Mouse (Mus musculus) MEL (cell line): ENCODE measurements around the gene Prss46. TPM values are rescaled to one million over a fixed set of nuclear protein-coding genes. Genes with fewer than 3 reads are reported as not detected.

ENCODE experiments used
- DNase-seq: peaks from one replicate; pipeline ENCODE4 v3.0.0; 2011; ENCODE audit warnings: low read depth, low spot score
- H3K27ac ChIP-seq: 2 replicates; pipeline ENCODE4 v1.5.1; 2012; ENCODE audit warnings: low read depth, mild to moderate bottlenecking, control low read depth, low read length, moderate library complexity; ENCODE audit not compliant: control insufficient read depth
- H3K27me3 ChIP-seq, 2 experiments: fragments of 150-350 bp in 1 of 2; sonication (generic) in 1 of 2; 2 replicates each; pipeline ENCODE4 v1.6.1; 2012; ENCODE audit warnings: low read length in 2 of 2, mild to moderate bottlenecking in 2 of 2, improper control_type of control experiment in 1 of 2, moderate library complexity in 1 of 2; ENCODE audit not compliant: insufficient read depth in 2 of 2, control insufficient read depth in 1 of 2
- H3K36me3 ChIP-seq, 2 experiments: 2 replicates each; pipeline ENCODE4 v1.6.1; 2012 to 2014; ENCODE audit warnings: low read length in 2 of 2, improper control_type of control experiment in 1 of 2, inconsistent platforms in 1 of 2, mild to moderate bottlenecking in 1 of 2; ENCODE audit not compliant: insufficient read depth in 2 of 2, control insufficient read depth in 1 of 2
- H3K4me1 ChIP-seq, 2 experiments: fragments of 150-350 bp in 1 of 2; sonication (generic) in 1 of 2; 2 replicates each; pipeline ENCODE4 v1.6.1; 2012; ENCODE audit warnings: low read length in 2 of 2, improper control_type of control experiment in 1 of 2, mild to moderate bottlenecking in 1 of 2; ENCODE audit not compliant: insufficient read depth in 2 of 2, control insufficient read depth in 1 of 2
- H3K4me3 ChIP-seq, 2 experiments: fragments of 150-350 bp in 1 of 2; sonication (generic) in 1 of 2; 2 replicates each; pipeline ENCODE4 v1.5.1; 2012; ENCODE audit warnings: low read depth in 2 of 2, low read length in 2 of 2, mild to moderate bottlenecking in 2 of 2, moderate library complexity in 2 of 2, control low read depth in 1 of 2, improper control_type of control experiment in 1 of 2; ENCODE audit not compliant: control insufficient read depth in 1 of 2, insufficient read depth in 1 of 2
- H3K79me2 ChIP-seq: 2 replicates; pipeline ENCODE4 v1.6.1; 2012; ENCODE audit warnings: mild to moderate bottlenecking, low read length, moderate library complexity; ENCODE audit not compliant: control insufficient read depth, poor library complexity, insufficient read depth
- H3K9ac ChIP-seq: 2 replicates; pipeline ENCODE4 v1.6.1; 2012; ENCODE audit warnings: low read depth, mild to moderate bottlenecking, control low read depth, low read length, moderate library complexity; ENCODE audit not compliant: control insufficient read depth, poor library complexity, severe bottlenecking
- H3K9me3 ChIP-seq: fragments of 150-350 bp; sonication (generic); replicated peaks from 2 replicates; pipeline ENCODE4 v1.6.1; 2012; ENCODE audit warnings: mild to moderate bottlenecking, low read length, improper control_type of control experiment, moderate library complexity; ENCODE audit not compliant: insufficient read depth
- BHLHE40 ChIP-seq: IDR thresholded peaks from 2 replicates; pipeline ENCODE4 v1.6.1; 2012; ENCODE audit warnings: low read depth, mild to moderate bottlenecking, inconsistent platforms, low read length, improper control_type of control experiment, borderline replicate concordance
- CHD2 ChIP-seq: IDR thresholded peaks from 2 replicates; pipeline ENCODE4 v1.6.1; 2011; ENCODE audit warnings: low read length, improper control_type of control experiment
- E2F4 ChIP-seq: IDR thresholded peaks from 2 replicates; pipeline ENCODE4 v1.6.1; 2011; ENCODE audit warnings: low read depth, low read length, improper control_type of control experiment, borderline replicate concordance
- EP300 ChIP-seq, 2 experiments: IDR thresholded peaks; 2 replicates each; pipeline ENCODE4 v1.6.1; 2011; ENCODE audit warnings: improper control_type of control experiment in 2 of 2, low read length in 2 of 2, low read depth in 1 of 2, mild to moderate bottlenecking in 1 of 2
- ETS1 ChIP-seq: IDR thresholded peaks from 2 replicates; pipeline ENCODE4 v1.6.1; 2012; ENCODE audit warnings: low read depth, mild to moderate bottlenecking, inconsistent platforms, low read length, improper control_type of control experiment, moderate library complexity
- JUND ChIP-seq: IDR thresholded peaks from 2 replicates; pipeline ENCODE4 v1.6.1; 2011; ENCODE audit warnings: low read depth, mild to moderate bottlenecking, improper control_type of control experiment, low read length
- KAT2A ChIP-seq: conservative IDR thresholded peaks from 2 replicates; pipeline ENCODE4 v1.6.1; 2012; ENCODE audit warnings: low read depth, low read length, improper control_type of control experiment, inconsistent platforms
- MAX ChIP-seq: IDR thresholded peaks from 2 replicates; pipeline ENCODE4 v1.6.1; 2011; ENCODE audit warnings: low read length, improper control_type of control experiment
- MAZ ChIP-seq: IDR thresholded peaks from 2 replicates; pipeline ENCODE4 v1.6.1; 2012; ENCODE audit warnings: low read depth, mild to moderate bottlenecking, inconsistent platforms, low read length, improper control_type of control experiment
- MEF2A ChIP-seq: IDR thresholded peaks from 2 replicates; pipeline ENCODE4 v1.6.1; 2014; ENCODE audit warnings: low read depth, mild to moderate bottlenecking, inconsistent platforms, low read length, improper control_type of control experiment; ENCODE audit not compliant: poor library complexity, insufficient replicate concordance, severe bottlenecking; ENCODE audit errors: extremely low read depth
- MYB ChIP-seq: IDR thresholded peaks from 2 replicates; pipeline ENCODE4 v1.6.1; 2011; ENCODE audit warnings: mild to moderate bottlenecking, low read depth, low read length, improper control_type of control experiment
- NRF1 ChIP-seq: IDR thresholded peaks from 2 replicates; pipeline ENCODE4 v1.6.1; 2014; ENCODE audit warnings: low read depth, mild to moderate bottlenecking, inconsistent platforms, low read length, improper control_type of control experiment, moderate library complexity; ENCODE audit not compliant: poor library complexity, insufficient read depth, severe bottlenecking
- POLR2AphosphoS2 ChIP-seq: IDR thresholded peaks from 2 replicates; pipeline ENCODE4 v1.6.1; 2011; ENCODE audit warnings: low read length, improper control_type of control experiment
- POLR2AphosphoS5 ChIP-seq: IDR thresholded peaks from 2 replicates; pipeline ENCODE4 v1.6.1; 2012; ENCODE audit warnings: low read depth, borderline replicate concordance, mild to moderate bottlenecking, inconsistent platforms, low read length, moderate library complexity, mixed read lengths
- SMC3 ChIP-seq: IDR thresholded peaks from 2 replicates; pipeline ENCODE4 v1.6.1; 2011; ENCODE audit warnings: low read depth, low read length, improper control_type of control experiment
- TAL1 ChIP-seq: IDR thresholded peaks from 2 replicates; pipeline ENCODE4 v1.6.1; 2012; ENCODE audit warnings: mild to moderate bottlenecking, inconsistent platforms, low read length, moderate library complexity, mixed read lengths
- UBTF ChIP-seq: IDR thresholded peaks from 2 replicates; pipeline ENCODE4 v1.6.1; 2012; ENCODE audit warnings: low read depth, mild to moderate bottlenecking, inconsistent platforms, low read length, improper control_type of control experiment, moderate library complexity, borderline replicate concordance; ENCODE audit not compliant: insufficient read depth
- USF1 ChIP-seq: IDR thresholded peaks from 2 replicates; pipeline ENCODE4 v1.6.1; 2014; ENCODE audit warnings: low read depth, mild to moderate bottlenecking, inconsistent platforms, low read length, improper control_type of control experiment, moderate library complexity
- USF2 ChIP-seq, 2 experiments: IDR thresholded peaks; 2 replicates each; pipeline ENCODE4 v1.6.1; 2011 to 2012; ENCODE audit warnings: improper control_type of control experiment in 2 of 2, low read length in 2 of 2, borderline replicate concordance in 1 of 2, inconsistent platforms in 1 of 2, low read depth in 1 of 2, mild to moderate bottlenecking in 1 of 2; ENCODE audit not compliant: insufficient read depth in 1 of 2
- ZC3H11A ChIP-seq: IDR thresholded peaks from 2 replicates; pipeline ENCODE4 v1.6.1; 2012; ENCODE audit warnings: low read depth, mild to moderate bottlenecking, inconsistent platforms, low read length, improper control_type of control experiment
- ZKSCAN1 ChIP-seq: IDR thresholded peaks from 2 replicates; pipeline ENCODE4 v1.6.1; 2012; ENCODE audit warnings: low read depth, mild to moderate bottlenecking, inconsistent platforms, low read length, improper control_type of control experiment, moderate library complexity
- ZMIZ1 ChIP-seq: IDR thresholded peaks from 2 replicates; pipeline ENCODE4 v1.6.1; 2012; ENCODE audit warnings: low read depth, mild to moderate bottlenecking, inconsistent platforms, low read length, improper control_type of control experiment, moderate library complexity
- polyA plus RNA-seq, 2 experiments: library from polyadenylated mRNA; stranded (reverse) in 1 of 2; unstranded in 1 of 2; fragments of >175 nt in 1 of 2; fragments of >200 nt in 1 of 2; gene quantifications; 2 replicates each; pipeline versions ENCODE4 v1.2.1 to v1.2.4; 2012; ENCODE audit warnings: low replicate concordance in 2 of 2, low read depth in 1 of 2; ENCODE audit not compliant: insufficient read length in 2 of 2, insufficient read depth in 1 of 2, missing spikeins in 1 of 2
- total RNA-seq: library from RNA; depleted of rRNA; stranded (reverse); fragments of 300-350 nt; gene quantifications from 2 replicates; pipeline ENCODE4 v1.2.3, GENCODE M21; 2012

Prss46 gene
- total and polyA plus RNA-seq, 3 experiments: not detected

GRCm38 (mm10) chr9:110849162-110849561 lies 4.9 kb downstream of the Prss46 start:
- DNase-seq: no peak
- H3K27me3 ChIP-seq: no peaks in the 10 kb centered on the region
- H3K79me2 ChIP-seq: no peaks in the 10 kb centered on the region
- no peak overlapping the region for H3K27ac ChIP-seq
- H3K9ac ChIP-seq: no peak overlapping the region
- H3K4me3 ChIP-seq: no peak overlapping the region
- no peaks in the 10 kb centered on the region for H3K36me3 ChIP-seq
- no peaks in the 10 kb centered on the region for H3K9me3 ChIP-seq
- no peak for TF ChIP-seq MEF2A
- TF ChIP-seq SMC3: no peak
- TF ChIP-seq KAT2A: no peak
- TF ChIP-seq E2F4: no peak
- no peak for TF ChIP-seq ZKSCAN1
- no peak for TF ChIP-seq EP300 (IDR thresholded peaks at IDR 0.05; ENCODE audit: low read depth in 1 of 2, low read length in 2 of 2)
- no peak for TF ChIP-seq POLR2AphosphoS5
- TF ChIP-seq JUND: no peak
- TF ChIP-seq MYB: no peak
- TF ChIP-seq USF2 (IDR thresholded peaks at IDR 0.05; ENCODE audit: borderline replicate concordance in 1 of 2, insufficient read depth in 1 of 2, low read depth in 1 of 2, low read length in 2 of 2): no peak
- TF ChIP-seq ETS1: no peak
- TF ChIP-seq USF1: no peak
- TF ChIP-seq ZMIZ1: no peak
- TF ChIP-seq TAL1: no peak
- TF ChIP-seq ZC3H11A: no peak
- no peak for TF ChIP-seq POLR2AphosphoS2
- no peak for TF ChIP-seq MAX
- no peak for TF ChIP-seq NRF1
- TF ChIP-seq MAZ: no peak
- no peaks in the 10 kb centered on the region for H3K4me1 ChIP-seq

DNA sequence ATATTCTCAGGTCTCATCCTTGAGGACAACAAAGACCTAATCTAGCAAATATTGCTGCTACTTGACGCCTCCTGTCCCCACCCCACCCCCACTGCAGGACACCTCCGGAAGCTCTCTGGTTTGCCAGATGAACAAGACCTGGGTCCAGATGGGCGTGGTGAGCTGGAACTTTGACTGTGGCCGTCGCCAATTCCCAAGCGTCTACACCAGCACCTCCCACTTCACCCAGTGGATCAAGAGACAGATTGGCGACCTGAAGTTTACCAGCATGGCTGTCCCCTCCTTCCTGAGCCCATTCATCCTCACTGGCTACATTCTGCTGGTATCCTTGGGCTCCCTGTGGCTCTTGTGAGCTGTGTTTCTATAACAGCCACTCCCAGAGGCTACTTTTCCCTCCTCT lies 11.6 kb downstream of the Prss46 start:
- no peaks in the 10 kb centered on the region for H3K27me3 ChIP-seq
- TF ChIP-seq BHLHE40 (no peak), UBTF (no peak), ZC3H11A (no peak), E2F4 (no peak), CHD2 (no peak), EP300 (IDR thresholded peaks at IDR 0.05; ENCODE audit: low read depth in 1 of 2, low read length in 2 of 2) (no peak)
- TF ChIP-seq, all 39 proteins: peak for 0
- Histone ChIP-seq H3K4me3 (no peak overlapping the region), H3K27ac (no peak overlapping the region), H3K9me3 (no peaks in the 10 kb centered on the region), H3K79me2 (no peaks in the 10 kb centered on the region), H3K36me3 (no peaks in the 10 kb centered on the region), H3K4me1 (no peaks in the 10 kb centered on the region), H3K9ac (no peak overlapping the region)
- no peak for DNase-seq
